Mouse (Mus musculus): ENCODE measurements at regions not wholly inside any gene's neighbourhood (a gene's known extent, or its start where the extent isn't known, plus 50 kb on each side); places are given as distances from the start of the nearest gene placed in this dataset.

DNA sequence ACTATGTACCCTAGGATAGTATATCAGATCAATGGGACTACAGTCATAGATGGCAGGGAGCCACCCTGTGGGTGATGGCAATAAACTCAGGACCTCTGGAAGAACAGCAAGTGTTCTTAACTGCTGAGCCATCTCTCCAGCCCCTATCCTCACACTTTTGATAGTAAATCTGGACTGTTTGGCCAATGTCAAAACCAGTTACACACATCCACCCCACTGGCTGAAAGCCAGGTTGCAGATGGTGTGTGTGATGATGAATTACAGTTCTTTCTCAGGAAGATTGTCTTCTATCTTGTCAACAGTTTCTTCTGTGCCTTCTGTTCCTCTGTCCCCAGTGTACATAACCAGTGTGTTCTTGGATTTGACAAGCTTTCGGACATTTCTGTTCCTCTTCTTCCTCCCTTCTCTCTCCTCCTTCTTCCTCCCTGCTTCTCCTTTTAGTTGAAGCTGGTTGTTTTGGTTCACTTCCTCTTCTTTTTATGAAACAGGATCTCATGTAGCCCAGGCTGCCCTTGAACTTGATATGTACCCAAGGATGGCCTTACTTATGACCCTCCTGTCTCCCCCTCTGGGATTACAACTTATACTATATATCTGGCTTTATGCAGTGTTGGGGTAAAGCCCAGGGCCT is 143.3 kb upstream of the Eif4g2 start:
- 95% methylated on average over 1 of the region's 1 CpGs for WGBS
- H3K9ac ChIP-seq (ENCODE audit: low read length): no peak overlapping the region
- no peaks in the 10 kb centered on the region for H3K36me3 ChIP-seq (ENCODE audit: control insufficient read depth, insufficient read depth, low read length)
- no peaks in the 10 kb centered on the region for H3K4me1 ChIP-seq (ENCODE audit: control insufficient read depth, insufficient read depth, low read length)
- no peaks in the 10 kb centered on the region for H3K9me3 ChIP-seq (ENCODE audit: control insufficient read depth, low read length)
- DNase-seq (ENCODE audit: low spot score) (no peak), ATAC-seq (ENCODE audit: insufficient number of reproducible peaks, low FRiP score, low TSS enrichment, low read depth) (no peak)
- H3K27ac ChIP-seq (replicated peaks; ENCODE audit: low read depth, low read length): no peak overlapping the region
- H3K4me2 ChIP-seq (ENCODE audit: low read depth, severe bottlenecking): no peak overlapping the region
- H3K4me3 ChIP-seq (ENCODE audit: low read depth, low read length): no peak overlapping the region
- no peaks in the 10 kb centered on the region for H3K27me3 ChIP-seq (ENCODE audit: control insufficient read depth, insufficient read depth, low read length)

DNA sequence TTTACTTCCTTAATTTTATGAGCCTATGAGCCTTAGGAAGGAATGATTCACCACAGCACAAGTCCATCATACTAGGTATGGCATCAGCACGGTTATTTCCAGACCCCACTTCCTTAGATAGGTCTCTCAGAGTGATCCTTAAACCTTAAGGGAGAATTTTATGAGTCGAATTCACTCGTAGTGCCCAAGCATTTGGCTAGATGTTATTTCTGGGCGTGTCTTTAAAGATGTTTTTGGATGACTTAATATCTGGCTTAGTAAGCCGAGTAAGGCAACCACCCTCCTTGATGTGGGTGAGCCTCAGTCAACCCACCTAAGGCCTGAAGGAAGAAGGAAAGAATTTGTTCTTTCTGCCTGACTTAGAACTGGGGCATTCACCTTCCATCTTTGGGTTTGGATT is 132.8 kb upstream of the Eif4g2 start:
- no peak overlapping the region for H3K27ac ChIP-seq (replicated peaks; ENCODE audit: low read depth, low read length)
- no peaks in the 10 kb centered on the region for H3K27me3 ChIP-seq (ENCODE audit: control insufficient read depth, insufficient read depth, low read length)
- no peak overlapping the region for H3K4me3 ChIP-seq (ENCODE audit: low read depth, low read length)
- H3K4me2 ChIP-seq (ENCODE audit: low read depth, severe bottlenecking): no peak overlapping the region
- H3K36me3 ChIP-seq (ENCODE audit: control insufficient read depth, insufficient read depth, low read length): no peaks in the 10 kb centered on the region
- 87% methylated on average over 5 of the region's 5 CpGs for WGBS
- no peak overlapping the region for H3K9ac ChIP-seq (ENCODE audit: low read length)
- no peaks in the 10 kb centered on the region for H3K4me1 ChIP-seq (ENCODE audit: control insufficient read depth, insufficient read depth, low read length)
- ATAC-seq (ENCODE audit: insufficient number of reproducible peaks, low FRiP score, low TSS enrichment, low read depth): no peak
- DNase-seq (ENCODE audit: low spot score): no peak
- no peaks in the 10 kb centered on the region for H3K9me3 ChIP-seq (ENCODE audit: control insufficient read depth, low read length)

DNA sequence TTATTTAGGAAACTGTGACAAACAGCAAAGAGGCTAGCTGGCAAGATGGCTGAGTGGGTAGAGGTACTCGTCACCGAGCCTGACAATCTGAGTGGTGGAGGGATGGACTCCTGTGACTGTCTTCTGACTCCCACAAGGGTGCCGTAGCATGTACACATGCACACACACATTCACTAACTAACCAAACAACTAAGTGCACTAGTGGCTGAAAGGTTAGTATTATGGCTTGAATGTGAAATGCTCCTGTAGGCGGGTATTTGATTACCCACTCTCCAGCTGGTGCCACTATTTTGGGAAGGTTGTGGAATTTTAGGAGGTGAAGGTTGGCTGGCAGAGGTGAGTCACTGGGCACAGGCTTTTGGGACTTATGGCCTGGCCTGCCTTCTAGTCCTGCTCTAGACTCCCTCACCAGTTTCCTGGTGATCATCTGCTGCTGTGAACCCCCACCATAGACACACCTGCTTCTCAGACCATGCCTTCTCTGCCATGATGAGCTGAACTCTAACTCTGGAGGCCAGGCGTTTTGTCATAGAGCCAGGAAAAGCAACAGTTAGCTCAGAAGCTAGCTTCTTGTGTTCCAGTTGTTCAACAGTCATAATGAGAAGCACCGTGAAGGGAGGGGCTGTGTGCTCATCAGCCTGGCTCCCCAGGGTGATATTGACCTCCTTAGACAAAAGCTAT is 131.5 kb upstream of the Eif4g2 start:
- WGBS: 92% methylated on average over 6 of the region's 6 CpGs
- H3K4me1 ChIP-seq (ENCODE audit: control insufficient read depth, insufficient read depth, low read length): no peaks in the 10 kb centered on the region
- DNase-seq (ENCODE audit: low spot score) (no peak), ATAC-seq (ENCODE audit: insufficient number of reproducible peaks, low FRiP score, low TSS enrichment, low read depth) (no peak)
- H3K27me3 ChIP-seq (ENCODE audit: control insufficient read depth, insufficient read depth, low read length): no peaks in the 10 kb centered on the region
- no peak overlapping the region for H3K27ac ChIP-seq (replicated peaks; ENCODE audit: low read depth, low read length)
- H3K9me3 ChIP-seq (ENCODE audit: control insufficient read depth, low read length): no peaks in the 10 kb centered on the region
- H3K9ac ChIP-seq (ENCODE audit: low read length): no peak overlapping the region
- no peak overlapping the region for H3K4me3 ChIP-seq (ENCODE audit: low read depth, low read length)
- no peaks in the 10 kb centered on the region for H3K36me3 ChIP-seq (ENCODE audit: control insufficient read depth, insufficient read depth, low read length)
- H3K4me2 ChIP-seq (ENCODE audit: low read depth, severe bottlenecking): no peak overlapping the region

DNA sequence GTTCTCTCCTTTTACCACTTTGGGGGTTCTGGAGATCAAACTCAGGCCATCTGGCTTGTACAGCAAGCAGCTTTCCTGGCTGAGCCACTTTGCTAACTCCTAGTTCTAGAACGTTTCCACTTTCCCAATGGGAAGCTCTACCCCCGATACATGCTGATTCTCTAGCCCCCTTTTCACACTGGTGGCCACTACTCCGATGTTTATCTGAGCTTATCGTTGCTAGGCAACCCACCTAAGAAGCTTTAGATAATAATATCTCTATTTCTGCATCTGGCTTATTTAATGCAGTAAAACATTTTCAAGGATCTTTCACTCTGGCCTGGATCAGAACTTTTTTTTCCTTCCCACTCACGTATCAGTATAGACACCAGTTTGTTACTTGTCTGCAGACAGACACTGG is 129.4 kb upstream of the Eif4g2 start:
- no peak for ATAC-seq (ENCODE audit: insufficient number of reproducible peaks, low FRiP score, low TSS enrichment, low read depth)
- no peaks in the 10 kb centered on the region for H3K36me3 ChIP-seq (ENCODE audit: control insufficient read depth, insufficient read depth, low read length)
- H3K4me1 ChIP-seq (ENCODE audit: control insufficient read depth, insufficient read depth, low read length): no peaks in the 10 kb centered on the region
- no peak for DNase-seq (ENCODE audit: low spot score)
- 89% methylated on average over 5 of the region's 5 CpGs for WGBS
- H3K27me3 ChIP-seq (ENCODE audit: control insufficient read depth, insufficient read depth, low read length): no peaks in the 10 kb centered on the region
- H3K4me2 ChIP-seq (ENCODE audit: low read depth, severe bottlenecking): no peak overlapping the region
- no peaks in the 10 kb centered on the region for H3K9me3 ChIP-seq (ENCODE audit: control insufficient read depth, low read length)
- no peak overlapping the region for H3K27ac ChIP-seq (replicated peaks; ENCODE audit: low read depth, low read length)
- no peak overlapping the region for H3K4me3 ChIP-seq (ENCODE audit: low read depth, low read length)
- H3K9ac ChIP-seq (ENCODE audit: low read length): no peak overlapping the region

DNA sequence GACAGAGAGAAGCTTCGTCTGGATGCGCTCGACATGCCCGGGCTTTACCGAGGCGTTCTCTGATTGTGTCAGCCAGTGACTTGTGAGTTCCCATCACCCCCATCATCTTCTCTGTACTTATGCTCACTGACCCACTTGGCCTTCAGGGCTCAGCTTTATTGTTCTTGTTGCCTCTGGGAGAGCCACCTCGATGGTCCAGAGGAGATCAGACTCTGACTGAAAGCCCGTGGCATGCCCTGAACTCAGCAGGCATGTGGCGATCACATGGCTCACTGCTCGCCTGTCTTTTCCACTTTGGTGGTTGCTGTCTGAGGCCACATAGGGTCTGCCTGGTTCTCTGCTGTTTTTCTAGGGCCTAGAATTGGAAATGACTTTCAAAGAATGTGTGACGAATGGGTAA is 128.8 kb upstream of the Eif4g2 start:
- Histone ChIP-seq H3K27ac (replicated peaks; ENCODE audit: low read depth, low read length) (no peak overlapping the region), H3K27me3 (ENCODE audit: control insufficient read depth, insufficient read depth, low read length) (no peaks in the 10 kb centered on the region), H3K4me2 (ENCODE audit: low read depth, severe bottlenecking) (no peak overlapping the region), H3K9me3 (ENCODE audit: control insufficient read depth, low read length) (no peaks in the 10 kb centered on the region), H3K4me3 (ENCODE audit: low read depth, low read length) (no peak overlapping the region), H3K4me1 (ENCODE audit: control insufficient read depth, insufficient read depth, low read length) (no peaks in the 10 kb centered on the region), H3K36me3 (ENCODE audit: control insufficient read depth, insufficient read depth, low read length) (no peaks in the 10 kb centered on the region), H3K9ac (ENCODE audit: low read length) (no peak overlapping the region)
- DNase-seq (ENCODE audit: low spot score) (no peak), ATAC-seq (ENCODE audit: insufficient number of reproducible peaks, low FRiP score, low TSS enrichment, low read depth) (no peak)
- WGBS: 82% methylated on average over 11 of the region's 11 CpGs

DNA sequence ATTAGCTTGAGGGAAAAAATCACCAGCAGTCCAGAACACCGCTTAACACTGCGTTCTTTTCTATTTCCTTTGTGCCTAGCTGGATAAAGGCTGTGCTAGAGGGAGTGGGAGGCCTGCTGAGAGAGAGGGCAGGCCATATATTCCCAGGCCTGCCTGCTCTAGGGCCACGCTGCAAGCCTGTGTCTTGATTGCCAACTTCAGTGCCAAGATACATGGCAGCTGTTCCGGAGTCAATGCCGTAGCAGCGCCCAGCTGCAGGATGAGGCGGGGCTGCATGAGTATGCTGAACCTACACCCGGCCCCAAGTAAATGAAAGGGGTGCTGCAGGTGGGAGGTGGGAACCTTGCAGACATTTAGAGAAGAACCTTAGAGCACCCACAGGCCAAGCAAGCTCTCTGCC is 127.5 kb upstream of the Eif4g2 start:
- Histone ChIP-seq H3K36me3 (ENCODE audit: control insufficient read depth, insufficient read depth, low read length) (no peaks in the 10 kb centered on the region), H3K27me3 (ENCODE audit: control insufficient read depth, insufficient read depth, low read length) (no peaks in the 10 kb centered on the region), H3K4me2 (ENCODE audit: low read depth, severe bottlenecking) (no peak overlapping the region), H3K27ac (replicated peaks; ENCODE audit: low read depth, low read length) (no peak overlapping the region), H3K4me1 (ENCODE audit: control insufficient read depth, insufficient read depth, low read length) (no peaks in the 10 kb centered on the region), H3K4me3 (ENCODE audit: low read depth, low read length) (no peak overlapping the region), H3K9ac (ENCODE audit: low read length) (no peak overlapping the region), H3K9me3 (ENCODE audit: control insufficient read depth, low read length) (no peaks in the 10 kb centered on the region)
- DNase-seq (ENCODE audit: low spot score) (no peak), ATAC-seq (ENCODE audit: insufficient number of reproducible peaks, low FRiP score, low TSS enrichment, low read depth) (no peak)
- WGBS: 86% methylated on average over 8 of the region's 8 CpGs

DNA sequence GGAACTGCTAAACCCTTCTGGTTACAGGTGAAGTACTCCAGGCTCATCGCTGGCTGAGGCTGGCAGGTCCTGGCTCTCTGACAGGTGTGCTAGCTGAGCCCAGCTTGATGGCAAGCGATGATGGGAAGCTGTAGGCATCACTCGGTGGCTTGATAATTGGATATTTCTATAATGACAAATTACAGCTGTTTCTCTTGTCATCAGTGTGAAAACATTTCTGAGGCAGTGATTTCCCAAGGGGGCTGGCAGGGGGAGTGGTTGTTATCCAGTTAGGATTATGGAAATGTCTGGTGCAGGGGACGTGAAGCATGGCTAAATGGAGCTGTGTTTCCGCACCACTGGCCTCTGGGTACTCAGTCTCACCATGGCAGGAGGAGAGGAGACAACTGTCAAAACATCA is 123.0 kb upstream of the Eif4g2 start:
- Histone ChIP-seq H3K27ac (replicated peaks; ENCODE audit: low read depth, low read length) (no peak overlapping the region), H3K9ac (ENCODE audit: low read length) (no peak overlapping the region), H3K4me2 (ENCODE audit: low read depth, severe bottlenecking) (no peak overlapping the region), H3K9me3 (ENCODE audit: control insufficient read depth, low read length) (no peaks in the 10 kb centered on the region), H3K36me3 (ENCODE audit: control insufficient read depth, insufficient read depth, low read length) (no peaks in the 10 kb centered on the region), H3K27me3 (ENCODE audit: control insufficient read depth, insufficient read depth, low read length) (no peaks in the 10 kb centered on the region), H3K4me3 (ENCODE audit: low read depth, low read length) (no peak overlapping the region), H3K4me1 (ENCODE audit: control insufficient read depth, insufficient read depth, low read length) (no peaks in the 10 kb centered on the region)
- no peak for DNase-seq (ENCODE audit: low spot score)
- no peak for ATAC-seq (ENCODE audit: insufficient number of reproducible peaks, low FRiP score, low TSS enrichment, low read depth)
- WGBS: 82% methylated on average over 5 of the region's 5 CpGs

DNA sequence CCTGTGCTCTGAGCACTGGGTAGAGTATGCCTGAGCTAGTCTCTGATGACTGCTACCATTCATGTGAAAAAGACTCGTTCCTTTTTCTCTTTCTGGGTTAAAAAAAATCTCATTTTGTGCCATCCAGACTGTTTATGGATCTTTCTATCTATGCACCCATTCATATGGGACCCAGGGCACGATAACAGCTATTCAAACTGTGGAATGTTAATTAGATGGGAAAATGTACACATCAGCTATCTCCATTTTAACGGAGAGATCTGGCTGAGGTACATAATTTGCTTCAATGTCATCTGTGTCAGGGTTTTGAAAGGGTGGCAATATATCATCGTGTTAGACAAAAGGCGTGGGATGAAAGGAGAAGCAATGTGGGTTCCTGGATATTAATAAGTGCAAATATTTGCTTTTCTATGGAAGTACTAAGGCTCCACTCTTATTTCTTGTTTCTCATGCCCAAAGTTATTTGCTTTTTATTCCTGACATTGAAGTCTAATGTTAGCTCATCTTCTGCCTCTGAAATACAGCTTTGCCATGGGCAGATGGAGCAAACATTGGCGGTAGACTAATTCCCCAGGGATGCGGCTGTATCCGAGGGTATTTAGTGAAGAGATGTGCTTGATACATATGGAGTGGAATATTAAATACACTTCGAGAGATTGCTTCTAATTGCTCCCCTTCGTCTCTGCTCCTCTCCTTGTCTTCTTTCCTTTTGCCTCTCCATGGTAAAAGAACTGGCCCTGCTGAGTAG is 116.0 kb upstream of the Eif4g2 start:
- H3K27me3 ChIP-seq (ENCODE audit: control insufficient read depth, insufficient read depth, low read length): no peaks in the 10 kb centered on the region
- no peaks in the 10 kb centered on the region for H3K9me3 ChIP-seq (ENCODE audit: control insufficient read depth, low read length)
- no peak overlapping the region for H3K9ac ChIP-seq (ENCODE audit: low read length)
- no peak overlapping the region for H3K27ac ChIP-seq (replicated peaks; ENCODE audit: low read depth, low read length)
- no peak overlapping the region for H3K4me2 ChIP-seq (ENCODE audit: low read depth, severe bottlenecking)
- 86% methylated on average over 10 of the region's 10 CpGs for WGBS
- no peak for DNase-seq (ENCODE audit: low spot score)
- H3K4me1 ChIP-seq (ENCODE audit: control insufficient read depth, insufficient read depth, low read length): no peaks in the 10 kb centered on the region
- no peak for ATAC-seq (ENCODE audit: insufficient number of reproducible peaks, low FRiP score, low TSS enrichment, low read depth)
- H3K4me3 ChIP-seq (ENCODE audit: low read depth, low read length): no peak overlapping the region
- H3K36me3 ChIP-seq (ENCODE audit: control insufficient read depth, insufficient read depth, low read length): no peaks in the 10 kb centered on the region

All from limb, embryonic 11.5 days (tissue).